23 mouse cellular contexts compared by ENCODE assay signal in genomic region chr6:37494957-37495356, GRCm38 (mm10). TPM values are rescaled to one million over a fixed set of nuclear protein-coding genes. Genes with fewer than 3 reads are reported as not detected.
"Had no signal": no experiment of that assay in that cellular context is flagged by ENCODE, and none has a peak within 500 bp of the region (broad histone marks: within the 10 kb centered on the region; RNA-seq: fewer than 3 reads in every experiment).

No protein-coding gene starts in this region.

- H3K4me1 ChIP-seq: liver, embryonic 13.5 days; midbrain, embryonic 15.5 days; neural tube, embryonic 12.5 days; neural tube, embryonic 15.5 days; stomach, embryonic 15.5 days had no signal

- H3K36me3 ChIP-seq: liver, embryonic 13.5 days; midbrain, embryonic 15.5 days; neural tube, embryonic 12.5 days; neural tube, embryonic 15.5 days; stomach, embryonic 15.5 days had no signal

- DNase-seq: kidney, adult 18-20 months; kidney, adult 9 months; kidney, postnatal 25 days; layer of hippocampus, postnatal 36 days; liver, embryonic 13.5 days; lung, embryonic 14.5 days; right cerebral cortex, adult 18-20 months; right cerebral cortex, postnatal 14 days; spleen, adult 18-20 months; thymus, postnatal 25 days had no signal

- H3K9ac ChIP-seq: liver, embryonic 13.5 days; lung, embryonic 14.5 days; midbrain, embryonic 15.5 days; neural tube, embryonic 12.5 days; neural tube, embryonic 15.5 days; stomach, embryonic 15.5 days had no signal

- H3K4me3 ChIP-seq: left cerebral cortex, adult 2 months; liver, embryonic 13.5 days; midbrain, embryonic 15.5 days; neural tube, embryonic 12.5 days; neural tube, embryonic 15.5 days; stomach, embryonic 15.5 days had no signal

- H3K4me2 ChIP-seq: liver, embryonic 13.5 days; lung, embryonic 14.5 days; midbrain, embryonic 11.5 days; midbrain, embryonic 15.5 days; neural tube, embryonic 12.5 days; neural tube, embryonic 15.5 days; stomach, embryonic 15.5 days had no signal

- H3K9me3 ChIP-seq: stomach, embryonic 15.5 days had no signal

- H3K27ac ChIP-seq: left cerebral cortex, adult 2 months; liver, embryonic 13.5 days; midbrain, embryonic 15.5 days; neural tube, embryonic 12.5 days; neural tube, embryonic 15.5 days; stomach, embryonic 15.5 days had no signal

- ATAC-seq: intestine, embryonic 16.5 days; midbrain, embryonic 15.5 days had no signal

- H3K27me3 ChIP-seq: liver, embryonic 13.5 days; midbrain, embryonic 15.5 days; neural tube, embryonic 12.5 days; neural tube, embryonic 15.5 days; stomach, embryonic 15.5 days had no signal

RNA-seq across cellular contexts. Expression of gene Akr1d1, which starts 35.0 kb away (rescaled TPM):
- total RNA-seq: layer of hippocampus, postnatal 10 days; layer of hippocampus, postnatal 36 days; left cerebral cortex, adult 2 months; left cerebral cortex, postnatal 10 days; left cerebral cortex, postnatal 36 days; megakaryocyte-erythroid progenitor cell, adult 5-6 weeks had no signal
- polyA plus RNA-seq: limb, embryonic 11.5 days; lung, embryonic 14.5 days; midbrain, embryonic 11.5 days; midbrain, embryonic 15.5 days; neural tube, embryonic 12.5 days; neural tube, embryonic 15.5 days; thymus, postnatal 0 days had no signal
